Mouse (Mus musculus) left cerebral cortex, postnatal 14 days (tissue): ENCODE data around the gene Gm10135. TPM values are rescaled to one million over a fixed set of nuclear protein-coding genes. Genes with fewer than 3 reads are reported as not detected.
"Not testable (repeated sequence)": the region's sequence is repeated elsewhere in the genome, so short reads cannot be mapped to it uniquely, and the experiment has no call there.

Experiments used
- DNase-seq, 2 experiments: peaks; one replicate each; pipeline ENCODE4 v3.0.0; 2021 to 2022; ENCODE audit warnings: low spot score in 2 of 2, mixed read lengths in 1 of 2
- intact Hi-C: fragments of 180-260 bp; cut with DNase I; formaldehyde crosslinking; loops from one replicate; pipeline ENCODE4 v1.15.1; 2025
- total RNA-seq, 2 experiments: library from RNA; stranded (reverse); gene quantifications; 2 replicates each; pipeline ENCODE4 v1.2.3; 2021

Gene Gm10135
- total RNA-seq, 2 experiments from 2014 or later = not detected

DNA sequence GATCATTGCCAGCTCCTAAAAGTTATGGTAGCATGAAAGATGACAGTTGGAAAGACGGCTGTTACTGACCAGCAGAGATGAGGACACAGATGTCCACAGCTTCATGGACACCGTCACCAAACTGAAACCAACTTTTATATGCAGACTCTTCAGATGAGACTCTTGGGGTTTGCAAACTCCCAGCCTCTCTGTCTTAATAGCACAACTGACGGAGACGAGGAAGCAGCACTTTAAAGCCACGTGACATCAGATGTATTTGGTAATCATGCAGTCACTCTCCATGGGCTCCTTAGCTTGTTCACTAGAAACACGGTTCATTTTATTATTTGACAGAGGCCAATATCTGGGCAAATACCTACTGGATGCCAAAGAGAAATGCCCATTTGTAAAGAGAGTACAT is 1.5 kb upstream of the Gm10135 start:
- intact Hi-C loops = no loop called here
- DNase-seq = no peak

DNA sequence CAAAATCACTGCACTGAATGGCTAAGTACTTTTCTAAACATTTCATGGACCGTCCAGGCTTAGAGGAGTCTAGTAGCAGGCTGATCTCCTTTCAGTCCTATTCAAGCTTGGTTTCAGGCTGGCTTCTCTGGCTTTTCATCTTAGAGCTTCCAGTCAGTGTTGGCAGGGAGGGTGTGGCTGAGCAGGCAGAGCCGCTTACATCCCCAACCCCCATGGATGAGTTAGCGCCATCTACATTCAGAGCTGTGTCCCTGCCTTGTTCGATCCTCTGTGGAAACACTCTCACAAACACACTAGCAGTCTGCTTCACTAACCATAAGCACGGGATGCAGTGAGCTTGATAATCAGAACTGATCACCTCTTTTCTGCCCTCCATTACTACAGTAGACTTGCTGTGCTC is 1.6 kb downstream of the Gm10135 start:
- intact Hi-C loops = no loop called here
- peak in 1 of 2 experiments; percentile 20 for DNase-seq

DNA sequence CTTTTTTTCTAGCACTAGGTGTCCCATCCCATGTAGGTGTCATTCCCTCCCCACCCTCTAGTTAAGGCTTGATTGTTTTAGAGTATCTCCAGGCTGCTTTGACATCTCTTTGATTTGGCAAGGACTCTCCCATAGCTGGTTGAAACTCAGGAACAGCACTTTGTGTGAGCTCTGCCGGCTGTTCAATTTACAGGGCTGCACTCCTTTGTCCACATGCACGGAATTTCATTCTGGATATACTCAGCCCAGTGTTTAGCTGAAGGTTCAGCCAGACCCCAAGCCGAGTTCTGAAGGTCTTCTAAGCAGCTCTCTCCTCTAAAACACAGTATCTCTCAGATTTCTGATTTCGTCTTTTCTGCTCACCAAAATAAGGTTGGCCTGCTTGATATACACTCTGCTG is 2.1 kb downstream of the Gm10135 start:
- intact Hi-C loops = no loop called here

DNA sequence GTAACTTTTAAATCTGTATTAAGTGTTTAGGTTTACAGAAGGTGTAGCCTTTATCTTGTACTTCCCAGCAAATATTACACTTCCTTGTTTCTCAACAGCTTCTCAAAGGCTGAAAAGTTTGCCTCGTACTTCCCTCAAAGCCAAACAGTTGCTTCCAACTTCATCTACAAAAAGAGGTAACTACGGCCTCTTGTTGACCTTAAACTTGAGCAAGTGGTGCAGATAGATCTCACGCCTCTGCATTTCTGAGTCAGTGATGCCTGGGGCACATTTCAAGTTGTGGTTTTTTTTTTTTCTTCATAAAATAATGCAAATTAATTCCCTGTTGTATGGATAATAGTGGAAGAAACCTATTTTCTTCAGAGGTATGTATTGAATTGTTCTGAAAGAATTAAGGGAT is 8.8 kb downstream of the Gm10135 start:
- DNase-seq = no peak
- intact Hi-C loops = no loop called here

More for the DNA sequence above, 2.1 kb downstream of the Gm10135 start:
- DNase-seq = no peak

DNA sequence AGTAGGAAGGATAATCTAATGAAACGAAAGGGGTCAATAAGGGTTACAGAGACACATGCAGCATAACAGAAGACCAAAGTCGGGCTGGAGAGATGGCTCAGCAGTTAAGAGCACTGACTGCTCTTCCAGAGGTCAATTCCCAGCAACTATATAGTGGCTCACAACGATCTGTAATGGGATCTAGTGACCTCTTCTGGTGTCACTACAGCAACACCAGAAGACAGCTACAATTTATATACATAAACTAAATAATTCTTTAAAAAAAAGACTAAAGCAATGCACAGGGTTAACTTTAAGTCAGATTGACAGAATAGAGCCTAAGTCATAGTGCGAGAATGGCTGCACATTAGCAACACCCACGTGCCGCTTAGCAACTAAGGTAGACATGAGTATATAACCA is 14.4 kb downstream of the Gm10135 start:
- intact Hi-C loops = no loop called here
- no peak for DNase-seq

DNA sequence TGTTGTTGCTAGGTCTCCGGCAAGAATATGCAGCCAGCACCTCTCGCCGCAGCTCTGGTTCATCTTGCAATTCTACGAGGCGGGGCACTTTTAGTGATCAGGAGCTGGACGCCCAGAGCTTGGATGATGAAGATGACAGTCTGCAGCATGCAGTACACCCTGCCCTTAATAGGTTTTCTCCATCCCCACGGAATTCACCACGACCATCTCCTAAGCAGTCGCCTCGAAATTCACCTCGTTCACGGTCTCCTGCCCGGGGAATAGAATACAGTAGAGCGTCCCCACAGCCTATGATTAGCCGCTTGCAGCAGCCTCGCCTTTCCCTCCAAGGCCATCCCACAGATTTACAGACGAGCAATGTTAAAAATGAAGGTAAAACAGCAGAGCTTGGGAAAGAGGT is 17.2 kb downstream of the Gm10135 start:
- intact Hi-C loops = no loop called here
- no peak for DNase-seq

DNA sequence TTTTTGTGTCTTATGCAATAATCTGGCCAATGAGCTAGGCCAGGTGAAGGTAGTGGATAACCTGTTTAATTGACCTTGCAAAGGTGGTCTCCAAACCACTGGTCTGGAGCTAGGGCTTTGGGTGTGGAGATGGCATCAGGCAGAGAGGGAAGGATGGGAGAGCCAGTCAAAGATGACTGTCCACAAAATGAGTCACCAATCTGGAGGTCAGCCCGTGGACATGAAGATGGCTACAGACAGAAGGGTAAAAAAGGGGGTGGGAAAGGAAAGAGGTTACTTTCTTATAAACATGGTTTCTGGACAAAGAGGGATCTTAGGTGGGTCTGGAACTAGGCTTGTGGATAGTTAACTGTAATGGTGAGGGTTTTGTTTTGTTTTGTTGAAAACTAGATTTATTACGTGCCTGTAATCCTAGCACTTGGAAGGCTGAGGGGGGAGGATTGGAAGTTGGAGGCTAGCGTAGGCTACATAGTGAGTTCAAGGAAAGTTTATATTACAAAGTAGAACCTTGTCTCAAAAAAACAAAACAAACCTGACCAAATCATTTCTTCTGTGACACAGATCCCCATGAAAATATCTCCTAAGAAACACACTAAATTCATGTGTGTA is 20.4 kb downstream of the Gm10135 start:
- intact Hi-C loops = no loop called here
- DNase-seq = no peak

DNA sequence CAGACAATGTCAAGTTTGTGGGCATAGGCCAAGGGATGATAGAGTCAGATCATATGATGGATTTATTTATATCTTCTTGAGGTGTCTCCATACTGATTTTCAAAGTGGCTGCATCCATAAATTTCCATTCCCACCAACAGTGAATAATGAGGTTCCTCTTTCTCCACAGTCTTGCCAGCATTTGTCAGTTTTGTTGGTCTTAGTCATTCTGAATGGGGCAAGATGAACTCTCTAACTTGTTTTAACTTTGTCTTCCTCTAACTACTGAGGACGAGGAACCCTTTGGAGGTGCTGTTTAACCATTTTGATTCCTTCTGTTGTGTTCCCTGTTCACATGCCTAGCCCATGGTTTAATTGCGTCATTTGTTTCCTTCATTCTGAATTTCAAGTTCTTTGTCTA is 24.2 kb downstream of the Gm10135 start:
- intact Hi-C loops = no loop called here
- no peak for DNase-seq

DNA sequence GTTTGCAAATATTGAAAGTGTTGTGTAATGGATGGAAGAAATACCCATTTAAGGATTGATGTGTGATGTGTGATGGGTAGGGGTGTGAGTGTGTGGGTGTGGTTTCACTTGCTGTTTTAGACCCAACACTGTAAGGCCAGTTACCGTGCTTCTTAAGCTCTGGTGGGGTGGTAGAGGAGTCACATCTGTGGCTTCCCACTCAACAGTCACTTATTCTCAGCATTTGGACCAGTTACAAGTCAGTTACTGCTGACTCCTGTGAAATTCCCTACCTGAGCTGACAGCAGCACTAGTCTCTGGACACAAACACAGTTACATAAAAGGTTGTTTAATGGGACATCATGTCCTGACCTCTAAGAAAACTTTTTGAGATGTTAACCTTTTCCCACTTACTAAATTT is 26.4 kb downstream of the Gm10135 start:
- intact Hi-C loops = no loop called here
- no peak for DNase-seq

DNA sequence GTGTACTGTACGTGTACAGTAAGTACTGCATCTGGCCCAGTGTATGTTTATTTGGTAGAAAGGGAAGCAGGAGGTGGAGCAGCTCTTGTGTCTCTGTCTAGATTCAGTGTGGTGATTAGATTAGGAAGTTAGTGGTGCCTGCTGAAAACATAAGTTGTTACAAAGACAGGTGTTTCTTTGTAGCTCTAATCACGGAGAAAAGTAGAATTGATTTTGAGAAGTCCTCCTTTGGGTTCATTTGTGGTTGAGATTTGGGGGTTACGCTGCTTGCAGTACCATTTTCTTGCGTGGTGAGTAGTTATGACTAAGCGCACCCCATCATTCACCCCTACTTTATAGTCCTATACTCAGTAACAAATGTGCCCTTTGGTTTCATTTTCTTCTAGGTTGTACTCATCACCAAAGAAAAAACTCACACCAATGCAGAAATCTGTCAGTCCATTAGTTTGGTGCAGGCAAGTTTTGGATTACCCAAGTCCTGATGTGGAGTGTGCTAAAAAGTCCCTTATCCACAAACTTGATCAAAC is 33.5 kb downstream of the Gm10135 start:
- intact Hi-C loops = no loop called here
- DNase-seq = no peak

DNA sequence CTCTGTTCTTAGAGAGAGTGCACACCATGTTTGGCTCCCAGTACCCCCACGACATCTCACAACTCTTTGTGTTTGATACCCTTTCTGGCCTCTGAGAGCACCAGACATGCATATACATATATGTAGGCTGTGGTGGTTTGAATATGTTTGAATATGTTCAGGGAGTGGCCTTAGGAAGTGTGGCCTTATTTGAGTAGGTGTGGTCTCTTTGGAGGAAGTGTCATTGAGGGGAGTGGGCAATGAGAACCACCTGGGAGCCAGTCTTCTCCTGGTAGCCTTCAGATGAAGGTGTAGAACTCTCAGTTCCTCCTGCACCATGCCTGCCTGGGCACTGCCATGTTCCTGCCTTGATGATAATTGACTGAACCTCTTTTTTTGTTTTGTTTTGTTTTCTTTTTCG is 35.2 kb downstream of the Gm10135 start:
- DNase-seq = no peak
- intact Hi-C loops = no loop called here

DNA sequence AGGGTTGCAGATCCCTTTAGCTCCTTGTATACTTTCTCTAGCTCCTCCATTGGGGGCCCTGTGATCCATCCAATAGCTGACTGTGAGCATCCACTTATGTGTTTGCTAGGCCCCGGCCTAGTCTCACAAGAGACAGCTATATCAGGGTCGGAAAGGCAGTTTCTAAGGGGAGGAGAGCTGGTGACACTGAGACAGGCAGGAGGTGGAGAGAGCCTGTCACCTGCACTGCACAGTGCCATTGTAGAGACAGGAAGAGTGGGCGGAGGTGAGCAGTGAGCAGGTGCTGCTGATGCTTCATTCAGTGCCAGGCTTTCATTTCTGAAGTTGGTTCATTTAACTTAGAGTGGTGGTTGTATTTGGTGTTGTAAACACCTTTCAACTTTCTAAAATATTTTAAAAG is 36.1 kb downstream of the Gm10135 start:
- intact Hi-C loops, DNase-seq: not testable (repeated sequence)

DNA sequence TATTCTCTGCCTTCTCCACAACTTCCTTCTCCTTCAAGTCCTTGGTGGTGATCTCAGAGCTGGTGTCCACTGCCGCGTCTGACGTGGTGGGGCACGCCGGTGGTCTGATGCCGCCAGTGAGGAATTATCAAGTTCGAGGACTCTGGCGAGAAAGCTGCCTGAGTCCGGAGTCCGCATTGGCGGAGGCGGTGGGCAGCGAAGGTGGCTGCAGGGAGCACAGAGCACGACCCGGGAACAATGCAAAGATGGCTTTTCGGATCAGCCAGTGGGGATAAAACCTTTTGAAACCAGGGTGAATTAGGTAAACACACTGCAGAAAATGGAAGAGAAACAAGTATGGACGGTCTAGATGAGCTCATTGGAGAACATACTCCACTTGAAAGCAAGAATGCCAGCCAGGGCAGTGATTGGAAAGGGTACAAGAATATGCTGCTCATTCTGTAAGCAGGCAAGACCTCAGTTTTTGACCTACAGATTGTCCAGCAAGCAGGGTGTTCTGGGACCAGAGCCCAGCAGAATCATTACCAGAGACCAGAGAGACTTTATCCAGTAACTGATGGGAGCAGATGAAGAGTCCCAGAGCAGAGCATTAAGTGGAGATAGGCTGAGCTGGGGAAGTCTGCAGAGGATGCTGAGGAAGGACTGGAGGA is 41.4 kb downstream of the Gm10135 start:
- intact Hi-C loops = no loop called here
- DNase-seq = no peak

DNA sequence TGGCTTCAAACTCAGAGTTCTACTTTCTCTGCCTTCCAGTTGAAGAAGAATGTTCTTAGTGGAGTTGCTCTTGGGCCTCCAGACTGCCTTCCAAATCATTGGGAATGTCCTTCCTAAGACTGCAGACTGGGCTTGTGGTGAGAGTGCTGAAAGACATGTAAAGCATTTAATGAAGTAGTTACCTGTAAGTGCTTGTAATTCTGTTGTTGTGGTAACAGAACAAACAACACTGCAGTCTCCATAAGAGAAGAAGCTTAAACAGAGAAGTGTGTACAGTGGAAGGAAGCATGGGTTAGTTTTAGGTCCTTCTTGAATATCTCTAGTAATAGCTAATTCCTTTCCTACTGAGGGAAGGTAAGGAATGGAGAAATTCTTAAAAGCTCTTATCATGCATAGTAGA is 47.4 kb downstream of the Gm10135 start:
- DNase-seq = no peak
- intact Hi-C loops = no loop called here

DNA sequence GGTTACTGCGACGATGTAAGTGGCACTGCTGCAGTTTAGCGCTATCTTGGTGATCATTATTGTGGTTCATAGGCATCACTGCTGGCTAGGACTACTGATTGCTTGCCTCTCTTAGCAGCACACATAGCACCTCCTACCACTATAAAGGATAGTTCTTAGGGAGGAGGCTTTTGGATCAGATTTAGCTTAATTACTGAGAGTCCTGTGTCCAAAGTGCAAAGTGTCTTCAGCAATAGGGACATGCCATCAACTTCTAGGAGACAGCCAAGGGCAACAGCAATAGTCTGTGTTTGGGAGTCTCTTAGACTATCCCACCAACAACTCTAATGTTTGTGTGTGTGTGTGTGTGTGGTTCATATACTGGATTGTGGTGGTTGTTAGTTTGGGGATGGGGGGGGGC is 51.7 kb downstream of the Gm10135 start:
- intact Hi-C loops = no loop called here
- DNase-seq = no peak

DNA sequence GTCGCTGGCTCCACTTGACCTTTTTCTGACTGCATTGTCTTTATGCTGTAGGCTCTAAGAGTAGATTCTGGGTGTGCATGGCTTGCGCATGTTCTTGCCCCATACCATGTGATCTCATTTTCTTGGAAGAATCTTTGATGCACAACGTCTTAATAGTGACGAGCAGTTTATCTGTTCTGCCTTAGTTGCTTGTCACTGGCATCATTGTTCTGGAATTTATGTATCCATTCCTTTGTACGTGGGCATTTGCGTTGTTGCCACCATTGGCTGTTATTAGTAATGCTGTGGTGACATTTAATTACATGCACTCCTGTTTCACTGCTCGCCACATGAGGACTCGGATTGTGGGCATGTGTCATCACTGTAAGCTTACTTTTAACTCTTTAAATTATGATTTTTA is 53.3 kb downstream of the Gm10135 start:
- intact Hi-C loops = no loop called here
- no peak for DNase-seq

DNA sequence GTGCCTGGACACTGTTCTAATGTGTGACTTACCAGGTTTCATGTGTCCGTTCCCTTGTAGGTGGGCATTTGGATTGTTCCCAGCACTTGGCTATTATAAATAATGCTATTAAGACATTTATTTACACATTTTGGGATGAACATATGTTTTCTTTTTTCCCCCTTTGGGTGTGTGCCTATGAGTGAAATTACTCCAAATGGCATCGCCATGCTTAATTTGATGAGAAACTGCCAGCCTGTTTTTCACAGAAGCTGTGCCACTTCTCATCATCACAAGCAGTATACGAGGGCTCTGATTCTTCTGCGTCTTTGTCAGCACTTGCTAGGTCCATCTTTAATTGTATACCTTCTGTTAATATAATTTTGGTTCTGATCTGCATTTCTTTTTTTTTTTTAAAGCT is 54.1 kb downstream of the Gm10135 start:
- intact Hi-C loops = no loop called here
- DNase-seq = no peak

DNA sequence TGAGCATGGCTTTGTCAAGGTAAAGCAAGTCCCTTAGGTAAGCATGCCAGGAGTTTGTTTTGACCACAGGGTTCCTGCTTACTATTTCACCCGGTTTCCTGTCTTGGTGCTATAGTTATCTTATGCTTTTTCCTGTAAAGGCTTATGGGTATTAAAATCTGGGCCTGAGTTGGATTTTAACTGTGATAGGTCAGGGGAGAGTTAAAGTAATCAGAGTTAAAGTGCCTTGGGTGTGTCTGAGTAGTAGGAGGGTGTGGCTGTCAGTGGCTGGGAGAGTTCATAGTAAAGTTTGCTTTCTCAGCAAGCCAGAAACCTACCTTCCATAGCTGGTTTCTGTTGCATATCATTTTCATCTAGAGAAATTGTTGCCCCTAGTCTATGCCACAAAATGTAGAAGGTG is 57.7 kb downstream of the Gm10135 start:
- intact Hi-C loops = no loop called here
- no peak for DNase-seq

DNA sequence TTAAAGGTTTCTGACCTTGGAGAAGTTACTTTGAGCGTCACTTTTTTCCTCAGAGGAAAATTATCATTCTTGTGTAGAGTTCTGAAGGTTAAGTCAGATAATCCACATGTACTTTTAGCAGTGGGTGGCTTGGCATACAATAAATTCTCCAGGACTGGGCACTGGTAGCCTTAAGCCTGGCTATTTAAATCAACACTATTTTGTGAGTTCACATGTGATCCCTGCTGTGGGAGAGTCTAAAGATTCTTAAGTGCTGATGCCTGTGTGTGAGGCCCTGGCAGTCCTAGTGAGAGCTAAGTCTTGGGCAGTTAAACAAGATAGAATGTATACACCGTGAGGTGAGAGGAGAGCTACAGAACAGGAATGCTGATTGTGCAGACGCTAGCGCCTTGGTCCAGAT is 58.5 kb downstream of the Gm10135 start:
- intact Hi-C loops = no loop called here
- DNase-seq = no peak
